Mouse (Mus musculus): ENCODE measurements around the gene Syt1.

Gene Syt1

GRCm38 (mm10) chr10:108885769-108886168 is 125.0 kb downstream of the Syt1 start:
- no peak for DNase-seq (ENCODE audit: extremely low read depth, low read depth)

DNA sequence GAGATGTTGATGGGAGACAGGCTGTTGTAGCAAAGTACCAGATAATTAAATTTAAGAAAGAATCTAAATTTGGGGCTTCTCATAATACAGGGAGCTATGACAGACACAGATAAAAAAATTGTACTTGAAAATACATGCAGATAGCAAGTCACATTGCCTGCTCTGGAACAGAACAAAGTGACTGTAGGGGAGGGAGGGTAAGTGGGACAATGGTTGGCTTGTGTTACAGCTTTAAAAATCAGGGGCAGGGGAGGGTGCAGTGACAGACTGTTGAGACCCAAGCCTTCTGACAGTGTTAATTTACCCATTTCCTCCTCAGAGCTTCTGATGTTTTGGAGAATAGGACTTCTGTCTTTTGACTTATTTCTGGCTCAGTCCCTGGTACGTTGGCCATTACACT is 126.3 kb downstream of the Syt1 start:
- no peak for DNase-seq (ENCODE audit: extremely low read depth, low read depth)

- DNase-seq (ENCODE audit: extremely low read depth, low read depth), result no peak
Observed at GRCm38 (mm10) chr10:108880372-108880771, 130.4 kb downstream of the Syt1 start.

DNA sequence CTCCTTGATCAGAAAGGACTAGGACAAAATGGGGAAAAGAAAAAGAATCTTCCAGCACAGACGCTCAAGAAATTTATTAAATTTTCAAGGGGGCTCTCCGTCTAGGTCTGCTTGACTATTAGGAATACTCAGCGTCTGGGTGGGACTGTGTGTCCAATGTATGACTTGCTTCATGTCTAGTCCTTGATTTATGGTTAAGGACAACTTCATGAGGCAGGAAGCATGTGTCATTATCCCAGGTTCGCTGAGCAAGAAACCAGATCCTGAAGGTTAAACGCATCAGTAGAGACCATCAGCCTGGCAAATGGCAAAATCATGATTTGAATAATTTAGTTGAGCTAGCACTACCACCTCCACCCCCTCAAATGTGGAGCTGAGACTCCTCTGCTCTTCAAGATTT is 135.1 kb downstream of the Syt1 start:
- DNase-seq (ENCODE audit: extremely low read depth, low read depth), result no peak

GRCm38 (mm10) chr10:108874687-108875086 is 136.1 kb downstream of the Syt1 start:
- no peak for DNase-seq (ENCODE audit: extremely low read depth, low read depth)

DNA sequence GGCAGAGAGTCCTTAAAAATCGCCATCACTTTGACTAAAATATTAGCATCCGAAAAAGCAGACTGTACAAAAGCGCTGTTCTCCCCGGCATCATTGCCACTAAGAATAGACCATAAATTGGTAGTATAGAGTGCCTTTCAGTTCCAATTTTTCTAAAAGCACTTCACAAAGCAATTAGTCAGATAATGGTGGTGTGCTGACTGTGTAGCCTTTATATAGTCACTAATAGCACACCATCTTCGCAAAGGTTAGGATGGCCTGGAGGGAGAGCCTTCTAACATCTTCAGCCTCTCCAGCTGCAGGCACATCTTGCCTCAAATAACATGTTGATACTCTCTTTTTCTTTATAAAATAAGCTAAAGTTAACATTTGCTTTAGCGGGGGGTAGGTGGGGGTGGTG is 138.4 kb downstream of the Syt1 start:
- no peak for DNase-seq (ENCODE audit: extremely low read depth, low read depth)

DNA sequence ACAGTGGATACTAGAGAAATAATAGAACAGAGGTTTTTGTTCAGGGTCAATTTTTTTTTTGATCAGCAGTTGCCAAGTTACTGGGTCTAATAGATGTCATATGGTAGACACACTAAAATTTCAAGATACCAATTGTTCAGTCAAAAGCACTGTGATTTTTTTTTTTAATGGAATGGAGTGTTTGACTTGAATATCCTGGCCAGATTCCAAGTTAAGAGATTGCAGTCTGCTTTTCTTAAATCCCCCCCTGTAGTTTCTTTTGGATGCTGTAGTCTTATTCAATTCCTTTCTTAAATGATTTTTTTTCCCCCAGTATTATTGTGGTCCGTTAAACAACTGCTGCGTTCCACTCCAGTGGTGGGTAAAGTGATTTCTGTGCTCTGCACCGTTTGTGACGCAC is 140.2 kb downstream of the Syt1 start:
- DNase-seq (ENCODE audit: extremely low read depth, low read depth), result no peak

- no peak for DNase-seq (ENCODE audit: extremely low read depth, low read depth)
Observed at GRCm38 (mm10) chr10:108868136-108868535, 142.6 kb downstream of the Syt1 start.

- DNase-seq (ENCODE audit: extremely low read depth, low read depth), result no peak
Observed at GRCm38 (mm10) chr10:108867202-108867601, 143.6 kb downstream of the Syt1 start.

GRCm38 (mm10) chr10:108865586-108865985 is 145.2 kb downstream of the Syt1 start:
- DNase-seq (ENCODE audit: extremely low read depth, low read depth), result no peak

GRCm38 (mm10) chr10:108855986-108856385 is 154.8 kb downstream of the Syt1 start:
- DNase-seq (ENCODE audit: extremely low read depth, low read depth), result no peak

DNA sequence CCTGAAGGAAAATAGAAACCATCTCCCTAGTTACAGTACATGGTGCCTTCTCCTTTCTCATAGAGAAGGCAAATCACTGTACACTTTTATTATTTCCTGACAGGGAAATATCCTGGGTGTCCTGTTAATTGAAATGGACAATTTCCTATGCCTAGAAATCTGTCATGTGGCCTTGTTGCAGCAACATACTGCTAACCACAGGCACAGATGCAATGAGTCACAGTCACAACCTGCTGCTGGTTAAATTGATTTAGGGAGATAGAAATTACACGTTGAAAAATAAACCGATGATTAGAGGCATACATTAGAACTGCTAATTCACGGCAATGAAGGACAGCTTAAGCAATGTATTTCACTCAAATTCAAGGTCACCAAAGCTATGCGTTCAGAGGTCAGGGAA is 158.0 kb downstream of the Syt1 start:
- no peak for DNase-seq (ENCODE audit: extremely low read depth, low read depth)

DNA sequence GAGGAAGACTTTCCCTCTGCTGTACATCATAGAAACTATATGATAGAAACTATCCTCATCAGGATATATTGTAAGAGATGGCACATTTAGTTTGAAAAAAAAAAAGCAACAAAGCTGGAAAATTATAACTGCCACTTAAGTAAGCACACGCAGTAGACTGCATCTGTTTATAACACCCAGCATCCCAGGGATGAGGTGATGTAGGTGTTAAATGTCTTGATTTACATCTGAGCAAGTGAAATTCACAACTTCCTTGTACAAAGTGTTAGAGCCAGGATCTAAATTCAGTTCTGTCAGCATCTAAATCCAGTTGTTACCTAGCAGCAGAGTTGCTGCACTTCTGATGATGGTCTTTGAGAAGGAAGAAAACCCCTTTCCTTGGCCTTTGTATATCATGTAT is 173.3 kb downstream of the Syt1 start:
- DNase-seq (ENCODE audit: extremely low read depth, low read depth), result no peak

- DNase-seq (ENCODE audit: extremely low read depth, low read depth), result no peak
Observed at GRCm38 (mm10) chr10:108832248-108832647, 178.5 kb downstream of the Syt1 start.

GRCm38 (mm10) chr10:108831801-108832200 is 179.0 kb downstream of the Syt1 start:
- DNase-seq (ENCODE audit: extremely low read depth, low read depth), result no peak

- no peak for DNase-seq (ENCODE audit: extremely low read depth, low read depth)
Observed at GRCm38 (mm10) chr10:108822273-108822672, 188.5 kb downstream of the Syt1 start.

DNA sequence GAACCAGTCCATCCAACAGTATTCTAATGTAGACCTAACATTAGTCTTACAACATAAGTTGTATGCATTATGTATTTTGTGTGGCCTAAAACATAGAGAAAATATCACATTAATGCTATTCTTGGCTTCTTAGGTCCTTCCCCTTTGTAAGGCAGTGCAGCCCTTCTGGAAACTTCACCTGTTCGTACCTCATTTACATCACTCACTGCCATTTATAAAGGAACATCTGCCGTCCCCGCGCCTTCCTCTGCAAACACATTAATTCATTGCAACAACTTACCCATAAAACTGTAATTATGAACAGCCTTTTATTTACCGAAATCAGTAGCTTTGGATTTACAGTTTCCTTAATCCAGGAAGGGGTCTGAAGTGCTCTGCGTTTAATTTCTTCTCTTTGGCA is 195.4 kb downstream of the Syt1 start:
- no peak for DNase-seq (ENCODE audit: extremely low read depth, low read depth)

DNA sequence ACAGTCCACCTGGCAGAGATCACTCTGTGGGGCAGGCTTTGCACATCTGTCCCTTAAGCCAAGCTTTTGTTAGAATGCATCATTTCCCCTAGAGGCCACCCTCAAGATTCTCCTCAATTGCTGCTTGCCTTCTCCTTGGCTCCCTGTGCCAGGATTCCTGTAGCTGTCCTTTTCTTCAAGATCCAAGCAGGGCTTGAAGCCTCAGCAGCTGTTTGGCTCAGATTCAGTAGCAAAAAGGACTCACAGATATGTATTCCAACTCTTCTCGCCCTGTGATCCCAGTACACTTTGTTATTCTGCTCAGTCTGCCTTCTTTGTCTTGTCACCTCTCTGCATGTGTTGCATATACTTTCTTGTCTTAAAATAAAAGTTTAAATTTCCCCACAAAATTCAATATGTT is 206.4 kb downstream of the Syt1 start:
- no peak for DNase-seq (ENCODE audit: extremely low read depth, low read depth)

DNA sequence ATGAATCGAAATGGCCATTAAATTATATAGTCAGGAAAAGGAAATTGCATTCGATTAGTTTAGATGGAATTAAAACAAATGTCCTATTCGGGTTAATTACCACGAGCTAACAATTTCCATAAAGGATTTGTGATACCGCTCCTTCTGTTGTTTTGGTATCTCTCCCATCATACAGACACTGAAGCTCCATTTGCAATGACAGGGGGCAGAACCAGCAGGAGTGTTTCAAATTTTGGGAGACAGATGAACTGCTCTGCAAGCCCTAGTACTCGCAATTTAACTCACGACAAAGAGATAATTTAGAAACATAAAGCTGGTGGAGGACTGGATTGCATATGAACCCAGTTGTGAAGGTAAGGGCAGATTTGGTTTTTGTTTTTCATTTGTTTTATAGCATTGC is 210.0 kb downstream of the Syt1 start:
- no peak for DNase-seq (ENCODE audit: extremely low read depth, low read depth)

GRCm38 (mm10) chr10:108798826-108799225 is 212.0 kb downstream of the Syt1 start:
- DNase-seq (ENCODE audit: extremely low read depth, low read depth), result no peak

DNA sequence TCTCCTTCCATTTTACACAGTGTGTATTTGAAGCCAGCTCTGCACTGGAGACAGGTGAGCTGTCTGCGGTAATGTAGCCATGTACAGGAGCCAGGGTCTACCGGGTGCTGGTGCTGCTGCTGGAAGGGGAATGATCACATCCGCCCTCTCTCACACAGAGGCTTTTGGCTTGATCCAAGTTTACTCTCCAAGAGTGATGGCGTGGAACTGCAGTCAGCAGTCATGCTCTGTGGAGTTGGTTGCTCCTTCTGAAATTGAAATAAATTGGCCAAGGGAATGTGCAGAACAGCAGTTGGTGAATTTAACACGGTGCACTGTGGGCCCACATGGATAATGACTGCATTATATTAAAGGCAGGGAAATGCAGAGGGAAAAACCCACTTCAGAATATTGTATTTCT is 228.0 kb downstream of the Syt1 start:
- no peak for DNase-seq (ENCODE audit: extremely low read depth, low read depth)

DNA sequence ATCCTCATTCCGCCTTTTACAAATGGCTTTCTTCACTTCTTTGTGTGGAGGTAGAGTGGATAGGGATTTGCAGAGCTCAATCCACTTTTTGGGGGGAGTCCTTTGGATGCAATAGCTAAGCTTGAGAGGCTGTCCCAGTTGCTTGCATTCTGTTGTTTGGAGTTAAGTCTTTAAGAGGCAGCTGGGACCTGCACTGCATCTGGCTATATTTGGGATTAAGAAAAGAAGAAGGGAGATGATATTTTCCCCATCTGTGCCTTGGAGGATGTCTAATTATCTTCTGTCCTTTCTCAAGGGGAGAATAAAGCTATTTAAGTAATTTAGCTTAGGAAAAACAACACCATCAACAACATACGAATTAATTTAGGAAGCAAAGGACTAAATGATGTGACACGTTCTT is 230.2 kb downstream of the Syt1 start:
- DNase-seq (ENCODE audit: extremely low read depth, low read depth), result no peak

GRCm38 (mm10) chr10:108776735-108777134 is 234.0 kb downstream of the Syt1 start:
- no peak for DNase-seq (ENCODE audit: extremely low read depth, low read depth)

GRCm38 (mm10) chr10:108771081-108771480 is 239.7 kb downstream of the Syt1 start:
- no peak for DNase-seq (ENCODE audit: extremely low read depth, low read depth)
